Mouse (Mus musculus): ENCODE data around the gene Peli2.

GRCm38 (mm10) chr14:48166396-48166795 is 45.8 kb downstream of the Peli2 start:
- TF ChIP-seq EP300 (IDR thresholded peaks at IDR 0.05; ENCODE audit: low read length) (no peak), ZC3H11A (IDR thresholded peaks at IDR 0.05; ENCODE audit: low read depth, low read length) (no peak), CTCF (conservative IDR thresholded peaks at IDR 0.05 in 1 of 2, IDR thresholded peaks at IDR 0.05 in 1 of 2; ENCODE audit: low read depth in 2 of 2, low read length in 2 of 2) (no peak)
